Mouse (Mus musculus): ENCODE results near the gene Slc1a2. TPM values are rescaled to one million over a fixed set of nuclear protein-coding genes. Genes with fewer than 3 reads are reported as not detected.

The Slc1a2 gene
- polyA plus RNA-seq (2015; fragmentation: Nextera tagmentation; extraction: Ambion mirVana): 19.6 and 22.3 TPM in 2 replicates

GRCm38 (mm10) chr2:102658163-102658660 lies at the start of gene Slc1a2:
Gene Slc1a2, plus strand, starts transcription at chr2:102658659.
- peak; percentile 51 for ATAC-seq (ENCODE audit: low FRiP score)
- Histone ChIP-seq H3K36me3 (no peaks in the 10 kb centered on the region), H3K4me3 (replicated peaks) (peak within 1 kb of the TSS; percentile 66), H3K9me3 (replicated peaks) (no peaks in the 10 kb centered on the region), H3K4me2 (peak within 1 kb of the TSS; percentile 83), H3K27me3 (replicated peaks) (no peaks in the 10 kb centered on the region), H3K4me1 (peaks cover 51% of the 10 kb centered on the region), H3K27ac (replicated peaks) (peak within 1 kb of the TSS; percentile 96), H3K9ac (replicated peaks) (peak within 1 kb of the TSS; percentile 82)
- 0% methylated on average over 20 of the region's 20 CpGs for WGBS

GRCm38 (mm10) chr2:102610485-102610884 lies 48.0 kb upstream of the Slc1a2 start:
- Histone ChIP-seq H3K4me1 (no peaks in the 10 kb centered on the region), H3K9ac (replicated peaks) (no peak overlapping the region), H3K36me3 (no peaks in the 10 kb centered on the region), H3K9me3 (replicated peaks) (no peaks in the 10 kb centered on the region), H3K4me2 (no peak overlapping the region), H3K27me3 (replicated peaks) (no peaks in the 10 kb centered on the region), H3K4me3 (replicated peaks) (no peak overlapping the region), H3K27ac (replicated peaks) (no peak overlapping the region)
- ATAC-seq (ENCODE audit: low FRiP score): no peak
- 94% methylated on average over 4 of the region's 4 CpGs for WGBS

DNA sequence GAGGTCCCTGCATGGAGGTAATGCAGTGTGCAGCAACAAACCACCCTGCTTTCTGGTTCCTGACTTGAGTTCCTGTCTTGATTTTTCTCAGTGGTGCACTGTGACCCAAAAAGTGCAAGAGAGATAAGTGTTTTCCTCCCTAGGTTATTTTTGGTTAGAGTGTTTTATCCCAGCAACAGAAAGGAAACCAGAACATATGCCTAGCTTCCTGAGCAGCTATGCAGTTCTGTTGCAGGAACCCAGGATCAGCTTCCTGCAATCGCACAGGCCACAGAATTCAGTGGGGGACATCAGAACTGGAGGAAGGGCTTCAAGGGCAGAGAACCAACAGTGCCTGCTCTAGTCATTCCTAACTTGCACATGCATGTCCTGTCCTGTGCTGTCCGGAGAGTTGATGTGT lies 41.8 kb upstream of the Slc1a2 start:
- H3K36me3 ChIP-seq: no peaks in the 10 kb centered on the region
- WGBS: 78% methylated on average over 2 of the region's 2 CpGs

GRCm38 (mm10) chr2:102620744-102621429 lies 37.6 kb upstream of the Slc1a2 start:
- peak overlapping the region; percentile 45 for H3K27ac ChIP-seq (replicated peaks)
- WGBS: 40% methylated on average over 12 of the region's 12 CpGs
- no peaks in the 10 kb centered on the region for H3K27me3 ChIP-seq (replicated peaks)
- H3K9me3 ChIP-seq (replicated peaks): no peaks in the 10 kb centered on the region
- no peak overlapping the region for H3K9ac ChIP-seq (replicated peaks)
- H3K4me3 ChIP-seq (replicated peaks): no peak overlapping the region
- no peaks in the 10 kb centered on the region for H3K4me1 ChIP-seq
- H3K36me3 ChIP-seq: no peaks in the 10 kb centered on the region
- ATAC-seq (ENCODE audit: low FRiP score): no peak; the same call in 1 of the 2 replicates
- H3K4me2 ChIP-seq: no peak overlapping the region

More for the DNA sequence above, 41.8 kb upstream of the Slc1a2 start:
- H3K4me2 ChIP-seq: no peak overlapping the region
- H3K27ac ChIP-seq (replicated peaks): no peak overlapping the region
- no peak overlapping the region for H3K4me3 ChIP-seq (replicated peaks)
- no peaks in the 10 kb centered on the region for H3K27me3 ChIP-seq (replicated peaks)
- no peak overlapping the region for H3K9ac ChIP-seq (replicated peaks)
- H3K4me1 ChIP-seq: no peaks in the 10 kb centered on the region
- no peak for ATAC-seq (ENCODE audit: low FRiP score)
- H3K9me3 ChIP-seq (replicated peaks): no peaks in the 10 kb centered on the region

DNA sequence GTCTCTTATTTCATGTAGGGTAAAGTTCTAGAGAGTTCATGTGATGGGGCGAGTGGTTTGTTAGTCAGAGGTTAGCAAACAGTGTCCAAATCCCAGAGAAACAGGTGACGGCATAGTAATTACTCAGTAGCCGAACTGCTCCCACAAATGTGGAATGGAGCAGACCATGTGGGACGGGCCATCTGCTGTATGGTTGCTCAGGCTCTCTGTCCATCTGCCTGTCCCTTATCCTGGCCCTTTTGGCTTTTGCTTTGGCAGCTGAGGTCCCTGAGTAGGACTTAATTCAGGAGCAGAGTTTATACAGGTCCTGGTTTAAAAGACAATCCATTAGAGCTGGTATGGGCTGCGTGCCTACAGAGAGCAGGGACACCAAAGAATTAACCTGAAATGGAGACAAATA lies 36.3 kb upstream of the Slc1a2 start:
- WGBS: 85% methylated on average over 5 of the region's 5 CpGs
- Histone ChIP-seq H3K4me3 (replicated peaks) (no peak overlapping the region), H3K36me3 (no peaks in the 10 kb centered on the region), H3K27me3 (replicated peaks) (no peaks in the 10 kb centered on the region), H3K4me2 (no peak overlapping the region), H3K4me1 (no peaks in the 10 kb centered on the region), H3K27ac (replicated peaks) (no peak overlapping the region), H3K9me3 (replicated peaks) (no peaks in the 10 kb centered on the region), H3K9ac (replicated peaks) (no peak overlapping the region)
- ATAC-seq (ENCODE audit: low FRiP score): no peak

DNA sequence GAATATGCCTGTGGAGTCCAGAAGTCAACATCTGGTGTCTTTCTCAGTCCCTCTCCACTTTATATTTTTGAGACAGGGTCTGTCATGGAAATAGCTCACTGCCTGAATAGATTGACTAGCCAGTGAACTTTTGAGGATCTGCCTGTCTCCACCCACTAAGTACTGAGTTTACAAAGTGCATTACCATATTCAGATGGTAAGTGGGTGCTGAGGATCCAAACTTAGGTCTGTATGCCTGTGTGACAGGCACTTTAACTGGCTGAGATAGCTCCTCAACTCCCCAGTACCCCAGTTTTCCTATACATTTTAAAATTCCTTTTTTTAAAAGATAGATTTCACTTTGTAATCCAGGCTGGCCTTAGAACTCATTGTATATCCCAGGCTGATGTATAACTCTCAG lies 35.5 kb upstream of the Slc1a2 start:
- Histone ChIP-seq H3K36me3 (no peaks in the 10 kb centered on the region), H3K4me1 (no peaks in the 10 kb centered on the region), H3K9ac (replicated peaks) (no peak overlapping the region), H3K4me2 (no peak overlapping the region), H3K27ac (replicated peaks) (no peak overlapping the region), H3K9me3 (replicated peaks) (no peaks in the 10 kb centered on the region), H3K27me3 (replicated peaks) (no peaks in the 10 kb centered on the region), H3K4me3 (replicated peaks) (no peak overlapping the region)
- no peak for ATAC-seq (ENCODE audit: low FRiP score)

DNA sequence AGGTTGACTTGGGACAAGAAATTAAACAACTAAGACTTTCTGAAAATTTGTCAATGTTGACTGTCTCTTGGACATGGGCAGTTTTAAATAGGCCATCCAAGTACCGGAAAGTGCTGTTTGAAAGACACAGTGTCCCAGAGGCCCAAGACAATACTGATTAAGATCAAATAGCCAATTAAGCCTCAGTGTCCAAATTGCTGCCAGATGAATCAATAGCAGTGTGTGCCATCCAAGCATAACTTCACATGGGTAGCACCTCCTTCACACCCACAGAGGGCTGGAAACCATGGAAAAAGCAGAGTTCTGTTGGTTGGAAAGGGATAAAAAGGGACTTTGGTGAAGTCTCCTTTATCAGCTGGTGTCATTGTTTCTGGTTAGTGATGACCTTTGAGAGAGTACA lies 33.9 kb upstream of the Slc1a2 start:
- 87% methylated on average over 1 of the region's 1 CpGs for WGBS
- Histone ChIP-seq H3K27ac (replicated peaks) (no peak overlapping the region), H3K27me3 (replicated peaks) (no peaks in the 10 kb centered on the region), H3K36me3 (no peaks in the 10 kb centered on the region), H3K4me1 (no peaks in the 10 kb centered on the region), H3K9me3 (replicated peaks) (no peaks in the 10 kb centered on the region), H3K4me2 (no peak overlapping the region), H3K9ac (replicated peaks) (no peak overlapping the region), H3K4me3 (replicated peaks) (no peak overlapping the region)
- ATAC-seq (ENCODE audit: low FRiP score): no peak

DNA sequence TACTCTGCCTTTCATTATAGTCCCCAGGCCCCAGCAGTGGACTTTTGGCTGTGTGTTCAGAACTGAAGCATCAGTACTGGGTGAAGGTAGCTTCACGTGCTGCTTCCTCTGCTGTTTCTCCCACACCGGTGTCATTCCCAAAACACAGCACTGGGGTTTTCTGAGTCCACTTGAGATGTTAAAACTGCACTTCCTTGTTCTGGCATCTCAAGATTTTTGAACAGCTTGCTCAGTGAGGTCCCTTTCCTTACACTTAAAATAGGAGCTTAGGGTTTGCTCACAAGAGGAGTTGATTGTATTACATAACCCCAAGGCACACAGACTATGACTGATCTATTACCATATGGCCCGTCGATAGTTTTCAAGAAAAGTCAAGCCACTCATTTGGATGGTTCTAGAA lies 26.1 kb upstream of the Slc1a2 start:
- H3K4me2 ChIP-seq: no peak overlapping the region
- H3K9me3 ChIP-seq (replicated peaks): no peaks in the 10 kb centered on the region
- no peaks in the 10 kb centered on the region for H3K27me3 ChIP-seq (replicated peaks)
- no peaks in the 10 kb centered on the region for H3K36me3 ChIP-seq
- no peak overlapping the region for H3K4me3 ChIP-seq (replicated peaks)
- H3K9ac ChIP-seq (replicated peaks): no peak overlapping the region
- H3K27ac ChIP-seq (replicated peaks): no peak overlapping the region
- ATAC-seq (ENCODE audit: low FRiP score): no peak
- 96% methylated on average over 4 of the region's 4 CpGs for WGBS
- no peaks in the 10 kb centered on the region for H3K4me1 ChIP-seq

GRCm38 (mm10) chr2:102634010-102634409 lies 24.4 kb upstream of the Slc1a2 start:
- H3K9me3 ChIP-seq (replicated peaks): no peaks in the 10 kb centered on the region

DNA sequence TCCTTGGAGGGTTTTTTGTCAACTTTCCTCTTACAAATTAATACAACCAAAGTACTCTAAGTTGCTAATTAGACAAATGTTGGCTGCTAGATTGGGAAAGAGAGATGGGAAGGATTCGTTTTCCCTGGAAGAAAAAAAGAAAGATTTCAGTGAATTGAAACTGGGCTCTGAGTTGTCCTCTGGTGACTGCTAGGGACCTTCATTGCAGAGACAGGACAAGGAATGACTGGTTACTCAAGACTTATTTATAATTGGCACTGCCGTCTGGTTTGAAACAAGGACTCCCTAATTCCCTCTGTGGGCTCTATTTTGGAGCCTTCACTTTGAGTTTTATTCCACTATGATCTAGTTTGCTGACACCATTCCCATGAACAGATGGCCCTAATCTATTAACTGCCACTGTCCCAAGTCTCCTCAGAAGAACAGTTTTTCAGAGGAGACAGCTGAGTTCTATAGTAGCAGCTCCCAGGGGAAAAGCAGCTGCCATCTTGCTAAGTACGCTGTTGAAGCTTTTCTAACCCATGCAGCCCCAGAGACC lies 22.9 kb upstream of the Slc1a2 start:
- no peak for ATAC-seq (ENCODE audit: low FRiP score)
- H3K4me1 ChIP-seq: peaks cover 10% of the 10 kb centered on the region; the same call in 1 of the 2 replicates
- no peaks in the 10 kb centered on the region for H3K27me3 ChIP-seq (replicated peaks)
- no peaks in the 10 kb centered on the region for H3K36me3 ChIP-seq
- H3K27ac ChIP-seq (replicated peaks): no peak overlapping the region
- WGBS: 62% methylated on average over 3 of the region's 3 CpGs
- no peak overlapping the region for H3K4me2 ChIP-seq
- H3K9me3 ChIP-seq (replicated peaks): no peaks in the 10 kb centered on the region
- no peak overlapping the region for H3K9ac ChIP-seq (replicated peaks)
- no peak overlapping the region for H3K4me3 ChIP-seq (replicated peaks)

More at GRCm38 (mm10) chr2:102634010-102634409, 24.4 kb upstream of the Slc1a2 start:
- Histone ChIP-seq H3K4me1 (peaks cover 8% of the 10 kb centered on the region; the same call in 1 of the 2 replicates), H3K9ac (replicated peaks) (no peak overlapping the region), H3K4me2 (no peak overlapping the region), H3K36me3 (no peaks in the 10 kb centered on the region), H3K27me3 (replicated peaks) (no peaks in the 10 kb centered on the region), H3K4me3 (replicated peaks) (no peak overlapping the region), H3K27ac (replicated peaks) (no peak overlapping the region)
- WGBS: 88% methylated on average over 1 of the region's 1 CpGs
- ATAC-seq (ENCODE audit: low FRiP score): no peak

DNA sequence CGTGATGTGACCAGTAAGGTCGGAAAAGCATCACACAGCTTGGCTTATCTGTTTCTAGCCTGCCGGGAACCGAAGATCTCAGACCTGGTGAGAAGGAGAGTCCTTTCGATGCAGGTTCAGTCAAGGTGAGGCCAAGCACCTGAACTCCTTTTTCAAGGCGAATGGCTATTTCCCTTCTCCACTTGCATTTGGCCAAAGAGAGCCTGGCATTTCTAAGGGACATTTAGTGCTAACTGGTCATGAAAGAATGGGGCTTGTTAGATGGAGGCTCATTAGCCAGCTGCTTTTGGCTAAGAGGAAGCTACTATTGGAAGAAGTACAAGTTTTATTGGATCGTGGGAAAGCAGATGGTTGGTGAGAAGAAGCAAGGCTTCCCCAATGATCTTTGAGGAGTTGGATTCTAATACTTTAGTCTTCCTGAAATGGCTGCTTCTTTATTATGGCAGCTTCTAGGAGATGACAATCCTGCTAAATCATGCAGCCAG lies 22.3 kb upstream of the Slc1a2 start:
- Histone ChIP-seq H3K9ac (replicated peaks) (no peak overlapping the region), H3K4me2 (no peak overlapping the region), H3K36me3 (no peaks in the 10 kb centered on the region), H3K9me3 (replicated peaks) (no peaks in the 10 kb centered on the region), H3K27ac (replicated peaks) (no peak overlapping the region), H3K27me3 (replicated peaks) (no peaks in the 10 kb centered on the region), H3K4me3 (replicated peaks) (no peak overlapping the region), H3K4me1 (peaks cover 10% of the 10 kb centered on the region; the same call in 1 of the 2 replicates)
- WGBS: 93% methylated on average over 7 of the region's 7 CpGs
- ATAC-seq (ENCODE audit: low FRiP score): no peak

- Histone ChIP-seq H3K9ac (replicated peaks) (no peak overlapping the region), H3K27ac (replicated peaks) (no peak overlapping the region), H3K4me3 (replicated peaks) (no peak overlapping the region), H3K4me1 (peaks cover 10% of the 10 kb centered on the region; the same call in 1 of the 2 replicates), H3K36me3 (no peaks in the 10 kb centered on the region), H3K9me3 (replicated peaks) (no peaks in the 10 kb centered on the region), H3K4me2 (no peak overlapping the region), H3K27me3 (replicated peaks) (no peaks in the 10 kb centered on the region)
- WGBS: 19% methylated on average over 5 of the region's 5 CpGs
- no peak for ATAC-seq (ENCODE audit: low FRiP score)
These were observed 20.3 kb upstream of the Slc1a2 start for GRCm38 (mm10) chr2:102638140-102638539.

Measured in neural tube, embryonic 15.5 days (tissue).